Mouse (Mus musculus): ENCODE results near the gene Plin5. TPM values are rescaled to one million over a fixed set of nuclear protein-coding genes. Genes with fewer than 3 reads are reported as not detected.
A peak's percentile ranks its signal among the peaks of the same experiment; 100 is the strongest.
"Not testable (repeated sequence)": the region's sequence is repeated elsewhere in the genome, so short reads cannot be mapped to it uniquely, and the experiment has no call there.

The Plin5 gene
- polyA plus RNA-seq, 1 experiment from 2014 or later = 0.31 TPM

DNA sequence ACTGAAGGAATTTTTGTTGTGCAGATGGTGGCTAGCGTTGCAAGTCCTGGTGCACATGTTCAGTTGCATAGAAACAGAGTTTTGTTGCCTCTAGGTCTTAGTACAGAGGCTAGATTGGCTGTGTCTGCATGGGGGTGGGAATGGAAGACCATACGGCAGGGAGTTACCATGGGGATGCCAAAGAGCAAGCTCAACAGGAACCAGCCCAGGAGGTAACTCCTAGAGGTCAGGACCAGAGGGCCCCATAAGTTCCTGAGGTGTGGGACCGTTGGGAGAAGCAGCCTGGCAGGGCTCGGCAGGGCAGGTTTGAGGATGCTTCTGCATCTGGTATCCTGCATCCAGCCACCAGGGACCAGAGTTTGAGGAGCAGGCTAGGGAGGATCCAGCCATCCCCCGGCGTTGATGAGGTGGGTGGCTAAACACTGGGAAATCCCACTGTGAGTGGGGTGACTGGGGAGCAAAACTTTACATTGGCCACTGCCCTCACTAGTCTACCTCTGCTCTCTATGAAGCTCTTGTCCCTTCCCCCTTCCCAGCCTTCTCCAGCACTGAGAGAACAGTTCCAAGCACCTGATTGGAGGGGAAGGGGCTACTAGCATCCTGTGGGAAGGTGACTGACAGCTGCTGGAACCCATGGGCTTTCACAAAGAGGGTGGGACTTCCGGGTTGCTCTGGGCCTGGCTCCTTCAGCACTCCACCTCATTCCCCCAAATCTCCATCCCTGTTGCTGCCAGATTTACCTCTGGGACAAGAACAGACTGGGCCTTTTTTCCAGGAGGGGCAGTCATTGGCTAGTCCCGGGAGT is 36.4 kb downstream of the Plin5 start:
- peak overlapping the region; percentile 96 for H3K4me3 ChIP-seq (ENCODE audit: low read depth, low read length)
- peak overlapping the region; percentile 92 for H3K4me2 ChIP-seq (ENCODE audit: low read depth, low read length)
- ATAC-seq (replicated peaks; ENCODE audit: insufficient number of reproducible peaks, low FRiP score, low TSS enrichment, low read depth) (peak; percentile 50), DNase-seq (ENCODE audit: low spot score) (peak; percentile 93)
- H3K36me3 ChIP-seq (replicated peaks; ENCODE audit: control insufficient read depth, insufficient read depth, low read depth, low read length) = no peaks in the 10 kb centered on the region; the same call in 1 of the 2 replicates
- H3K27ac ChIP-seq (replicated peaks; ENCODE audit: low read depth, low read length) = no peak overlapping the region
- H3K4me1 ChIP-seq (ENCODE audit: control insufficient read depth, insufficient read depth, low read length) = peaks cover 4% of the 10 kb centered on the region; the same call in 1 of the 2 replicates
- 9% methylated on average over 8 of the region's 8 CpGs for WGBS
- peak overlapping the region; percentile 82 for H3K9ac ChIP-seq (replicated peaks; ENCODE audit: low read length)
- H3K9me3 ChIP-seq (replicated peaks; ENCODE audit: control insufficient read depth, low read length) = no peaks in the 10 kb centered on the region
- H3K27me3 ChIP-seq (ENCODE audit: control insufficient read depth, insufficient read depth, low read length) = no peaks in the 10 kb centered on the region

DNA sequence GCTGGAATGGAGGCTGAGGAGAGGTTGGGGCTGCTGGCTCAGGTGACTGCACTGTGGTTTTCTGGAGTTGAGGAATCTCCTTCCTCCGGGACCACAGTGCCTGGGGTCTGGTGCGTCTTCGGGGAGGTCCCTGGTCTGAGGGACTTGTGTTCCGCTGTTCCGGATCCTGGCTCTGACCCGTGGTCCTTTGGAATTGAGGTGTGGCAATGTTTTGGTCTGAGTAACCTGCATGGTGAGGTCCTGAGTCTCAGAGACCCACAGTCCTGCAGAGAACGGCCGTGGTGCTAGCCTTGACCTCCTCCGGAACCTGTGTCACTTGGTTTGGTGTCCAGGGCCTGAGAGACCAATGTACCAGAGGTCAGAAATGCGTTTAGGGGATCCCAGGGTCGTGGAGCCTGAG is 37.5 kb downstream of the Plin5 start:
- ATAC-seq (replicated peaks; ENCODE audit: insufficient number of reproducible peaks, low FRiP score, low TSS enrichment, low read depth) (peak; percentile 0; the same call in 1 of the 2 replicates), DNase-seq (ENCODE audit: low spot score) (no peak)
- Histone ChIP-seq H3K4me1 (ENCODE audit: control insufficient read depth, insufficient read depth, low read length) (peaks cover 4% of the 10 kb centered on the region; the same call in 1 of the 2 replicates), H3K27me3 (ENCODE audit: control insufficient read depth, insufficient read depth, low read length) (no peaks in the 10 kb centered on the region), H3K4me3 (ENCODE audit: low read depth, low read length) (peak overlapping the region; percentile 96), H3K9me3 (replicated peaks; ENCODE audit: control insufficient read depth, low read length) (no peaks in the 10 kb centered on the region), H3K36me3 (replicated peaks; ENCODE audit: control insufficient read depth, insufficient read depth, low read depth, low read length) (no peaks in the 10 kb centered on the region; the same call in 1 of the 2 replicates), H3K27ac (replicated peaks; ENCODE audit: low read depth, low read length) (no peak overlapping the region), H3K9ac (replicated peaks; ENCODE audit: low read length) (peak overlapping the region; percentile 82), H3K4me2 (ENCODE audit: low read depth, low read length) (peak overlapping the region; percentile 92)
- 1% methylated on average over 11 of the region's 11 CpGs for WGBS

DNA sequence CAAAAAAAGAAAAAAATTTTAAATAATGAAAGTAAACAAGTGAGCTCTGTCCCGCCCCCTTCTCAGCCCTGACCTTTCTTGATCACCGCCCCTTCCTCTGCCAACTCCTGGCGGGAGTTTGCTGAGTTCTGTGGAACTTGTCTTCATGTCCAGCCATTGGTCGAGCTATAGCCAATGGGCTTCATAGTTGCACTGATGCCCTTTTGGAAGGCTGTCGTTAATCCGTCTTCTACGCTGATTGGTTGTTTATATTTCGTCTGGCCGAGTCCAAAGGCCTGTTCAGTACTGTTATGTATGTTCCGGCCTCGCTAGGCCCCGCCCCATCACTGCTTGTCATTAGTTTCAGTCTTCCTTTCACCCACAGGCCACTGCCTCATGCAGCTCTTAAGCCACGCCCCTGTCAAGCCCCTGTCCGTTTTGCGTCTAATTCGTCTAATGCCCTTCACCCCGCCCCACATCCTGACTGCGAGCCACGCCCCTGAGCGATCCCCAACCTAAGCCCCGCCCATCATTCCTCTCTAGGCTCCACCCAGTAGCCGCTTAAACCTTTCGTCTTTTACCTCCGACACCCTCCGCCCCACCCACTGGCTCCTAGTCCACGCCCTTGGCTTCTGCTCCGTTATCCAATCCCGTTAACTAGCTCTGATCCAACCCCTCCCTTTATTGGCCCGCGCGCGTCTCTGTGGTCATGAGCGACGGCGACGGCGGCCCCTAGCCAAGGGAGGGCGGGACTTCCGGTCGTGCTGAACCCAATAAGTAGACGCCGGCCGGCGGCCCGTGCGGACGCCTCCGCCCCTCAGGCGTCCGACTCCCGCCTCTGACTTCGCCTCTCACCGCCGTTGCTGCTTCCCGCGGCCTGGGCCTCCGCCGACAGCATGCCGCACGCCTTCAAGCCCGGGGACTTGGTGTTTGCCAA is 38.3 kb downstream of the Plin5 start, which contains the start of gene Hdgfl2:
TSS of gene Hdgfl2 (plus strand) at position 755 of the 916 bp plus-strand sequence.
- Histone ChIP-seq H3K4me2 (ENCODE audit: low read depth, low read length) (peak within 1 kb of the TSS; percentile 92), H3K36me3 (replicated peaks; ENCODE audit: control insufficient read depth, insufficient read depth, low read depth, low read length) (no peaks in the 10 kb centered on the region; the same call in 1 of the 2 replicates), H3K9ac (replicated peaks; ENCODE audit: low read length) (peak within 1 kb of the TSS; percentile 82), H3K9me3 (replicated peaks; ENCODE audit: control insufficient read depth, low read length) (no peaks in the 10 kb centered on the region), H3K27ac (replicated peaks; ENCODE audit: low read depth, low read length) (no peak within 1 kb of the TSS), H3K27me3 (ENCODE audit: control insufficient read depth, insufficient read depth, low read length) (no peaks in the 10 kb centered on the region), H3K4me3 (ENCODE audit: low read depth, low read length) (peak within 1 kb of the TSS; percentile 96), H3K4me1 (ENCODE audit: control insufficient read depth, insufficient read depth, low read length) (peaks cover 4% of the 10 kb centered on the region; the same call in 1 of the 2 replicates)
- DNase-seq (ENCODE audit: low spot score) = peak; percentile 100
- ATAC-seq (replicated peaks; ENCODE audit: insufficient number of reproducible peaks, low FRiP score, low TSS enrichment, low read depth) = peak; percentile 90
- WGBS = under 1% methylated on average over 61 of the region's 61 CpGs

DNA sequence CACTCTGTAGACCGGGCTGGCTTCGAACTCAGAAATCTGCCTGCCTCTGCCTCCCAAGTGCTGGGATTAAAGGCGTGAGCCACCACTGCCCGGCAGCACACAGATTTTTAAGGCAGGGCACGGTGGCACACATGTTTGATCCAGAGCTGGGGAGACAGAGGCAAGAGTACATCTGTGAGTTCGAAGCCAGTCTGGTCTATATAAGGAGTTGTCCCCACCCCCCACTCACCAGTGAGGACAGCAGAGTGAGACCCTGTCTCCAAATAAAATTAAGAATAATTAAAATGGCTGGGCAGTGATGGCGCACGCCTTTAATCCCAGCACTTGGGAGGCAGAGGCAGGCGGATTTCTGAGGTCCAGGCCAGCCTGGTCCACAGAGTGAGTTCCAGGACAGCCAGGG is 39.0 kb downstream of the Plin5 start:
- not testable (repeated sequence) for H3K36me3 ChIP-seq (replicated peaks; ENCODE audit: control insufficient read depth, insufficient read depth, low read depth, low read length); H3K27ac ChIP-seq (replicated peaks; ENCODE audit: low read depth, low read length); H3K27me3 ChIP-seq (ENCODE audit: control insufficient read depth, insufficient read depth, low read length); H3K9ac ChIP-seq (replicated peaks; ENCODE audit: low read length); ATAC-seq (replicated peaks; ENCODE audit: insufficient number of reproducible peaks, low FRiP score, low TSS enrichment, low read depth); H3K4me3 ChIP-seq (ENCODE audit: low read depth, low read length); H3K4me2 ChIP-seq (ENCODE audit: low read depth, low read length); H3K9me3 ChIP-seq (replicated peaks; ENCODE audit: control insufficient read depth, low read length); DNase-seq (ENCODE audit: low spot score); H3K4me1 ChIP-seq (ENCODE audit: control insufficient read depth, insufficient read depth, low read length)
- WGBS = 63% methylated on average over 9 of the region's 9 CpGs

DNA sequence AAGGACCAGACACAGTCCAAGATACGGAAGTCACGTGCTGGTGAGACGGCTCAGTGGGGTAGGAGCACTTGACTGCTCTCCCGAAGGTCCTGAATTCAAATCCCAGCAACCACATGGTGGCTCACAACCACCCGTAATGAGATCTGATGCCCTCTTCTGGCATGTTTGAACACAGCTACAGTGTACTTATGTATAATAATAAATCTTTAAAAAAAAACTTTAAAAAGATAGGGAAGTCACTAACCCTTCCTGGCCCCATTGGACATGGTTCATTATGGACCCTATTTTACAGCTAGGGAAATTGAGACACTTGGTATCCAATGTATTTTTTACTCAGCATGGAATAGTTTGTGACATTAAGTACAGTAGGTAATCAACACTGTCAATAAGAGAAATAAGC is 39.9 kb downstream of the Plin5 start:
- WGBS = 90% methylated on average over 5 of the region's 5 CpGs
- H3K27me3 ChIP-seq (ENCODE audit: control insufficient read depth, insufficient read depth, low read length) = no peaks in the 10 kb centered on the region
- H3K27ac ChIP-seq (replicated peaks; ENCODE audit: low read depth, low read length) = no peak overlapping the region
- DNase-seq (ENCODE audit: low spot score) (no peak), ATAC-seq (replicated peaks; ENCODE audit: insufficient number of reproducible peaks, low FRiP score, low TSS enrichment, low read depth) (no peak)
- no peak overlapping the region for H3K4me3 ChIP-seq (ENCODE audit: low read depth, low read length)
- H3K4me2 ChIP-seq (ENCODE audit: low read depth, low read length) = no peak overlapping the region
- peaks cover 4% of the 10 kb centered on the region for H3K4me1 ChIP-seq (ENCODE audit: control insufficient read depth, insufficient read depth, low read length)
- no peaks in the 10 kb centered on the region; the same call in 1 of the 2 replicates for H3K36me3 ChIP-seq (replicated peaks; ENCODE audit: control insufficient read depth, insufficient read depth, low read depth, low read length)
- H3K9me3 ChIP-seq (replicated peaks; ENCODE audit: control insufficient read depth, low read length) = no peaks in the 10 kb centered on the region
- H3K9ac ChIP-seq (replicated peaks; ENCODE audit: low read length) = no peak overlapping the region

DNA sequence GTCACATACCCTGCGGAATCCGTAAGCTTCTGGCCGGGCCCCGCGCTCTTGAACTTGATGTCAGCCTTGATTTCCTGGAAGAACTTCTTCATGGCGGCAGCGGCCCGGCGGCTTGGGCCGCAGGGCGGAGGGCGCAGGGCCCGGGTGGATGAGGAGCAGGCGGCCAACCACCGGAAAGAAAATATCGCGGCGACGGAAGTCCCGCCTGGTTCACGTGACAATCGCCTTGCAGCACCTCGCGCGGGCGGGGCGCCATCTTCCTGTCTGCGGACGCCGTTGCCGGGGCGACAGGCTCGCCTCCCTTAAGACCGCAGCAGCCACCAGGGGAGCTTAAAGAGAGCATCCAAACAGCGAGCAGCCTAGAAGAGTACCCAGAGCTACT is 42.6 kb downstream of the Plin5 start, which contains the start of gene Ubxn6:
TSS of gene Ubxn6 (minus strand) at position 202 of the 382 bp plus-strand sequence.
- Histone ChIP-seq H3K9me3 (replicated peaks; ENCODE audit: control insufficient read depth, low read length) (no peaks in the 10 kb centered on the region), H3K4me2 (ENCODE audit: low read depth, low read length) (peak within 1 kb of the TSS; percentile 68), H3K36me3 (replicated peaks; ENCODE audit: control insufficient read depth, insufficient read depth, low read depth, low read length) (peaks cover 4% of the 10 kb centered on the region; the same call in 1 of the 2 replicates), H3K27me3 (ENCODE audit: control insufficient read depth, insufficient read depth, low read length) (no peaks in the 10 kb centered on the region), H3K9ac (replicated peaks; ENCODE audit: low read length) (peak within 1 kb of the TSS; percentile 73), H3K4me1 (ENCODE audit: control insufficient read depth, insufficient read depth, low read length) (no peaks in the 10 kb centered on the region; the same call in 1 of the 2 replicates), H3K4me3 (ENCODE audit: low read depth, low read length) (peak within 1 kb of the TSS; percentile 58), H3K27ac (replicated peaks; ENCODE audit: low read depth, low read length) (peak within 1 kb of the TSS; percentile 77)
- DNase-seq (ENCODE audit: low spot score) (peak; percentile 98), ATAC-seq (replicated peaks; ENCODE audit: insufficient number of reproducible peaks, low FRiP score, low TSS enrichment, low read depth) (peak; percentile 55)
- WGBS = under 1% methylated on average over 35 of the region's 35 CpGs

DNA sequence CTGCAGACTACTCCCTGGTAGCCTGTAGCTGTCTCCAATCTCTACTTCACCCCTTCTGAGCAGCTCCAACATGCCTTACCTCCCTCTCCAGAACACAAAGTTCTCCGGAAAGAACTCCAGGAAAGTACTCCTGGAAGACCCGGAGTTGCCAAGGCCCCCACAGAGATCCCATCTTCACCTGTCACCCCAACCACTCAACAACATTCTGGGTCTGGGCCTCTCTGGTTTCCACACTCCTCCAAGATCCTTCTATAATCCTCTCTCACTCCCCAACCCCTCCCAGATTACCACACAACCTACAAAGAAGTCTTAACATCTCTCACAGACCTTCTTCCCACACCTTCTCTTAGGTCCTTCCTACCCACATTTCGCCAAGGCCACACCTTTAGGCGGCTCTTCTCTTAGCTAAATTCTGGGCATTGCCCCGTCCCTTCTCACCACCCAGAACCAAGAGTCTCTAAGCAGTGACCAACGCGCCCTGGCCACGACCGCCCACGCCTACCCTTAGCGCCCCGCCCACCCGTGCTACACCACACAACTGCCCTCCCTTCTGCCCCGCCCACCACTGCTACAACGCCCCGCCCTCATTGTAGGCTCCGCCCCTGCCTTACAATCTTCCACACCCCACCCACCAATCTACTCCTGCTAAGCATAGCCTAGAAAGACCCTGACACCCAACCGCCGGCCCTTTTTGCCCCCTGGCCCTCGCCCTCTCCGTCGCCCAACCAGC is 43.1 kb downstream of the Plin5 start:
- ATAC-seq (replicated peaks; ENCODE audit: insufficient number of reproducible peaks, low FRiP score, low TSS enrichment, low read depth) (0 out of 2 replicates have a peak, but pooled peaks have one; percentile 0), DNase-seq (ENCODE audit: low spot score) (peak; percentile 86)
- peaks cover 8% of the 10 kb centered on the region; the same call in 1 of the 2 replicates for H3K36me3 ChIP-seq (replicated peaks; ENCODE audit: control insufficient read depth, insufficient read depth, low read depth, low read length)
- H3K9me3 ChIP-seq (replicated peaks; ENCODE audit: control insufficient read depth, low read length) = no peaks in the 10 kb centered on the region
- H3K4me1 ChIP-seq (ENCODE audit: control insufficient read depth, insufficient read depth, low read length) = no peaks in the 10 kb centered on the region; the same call in 1 of the 2 replicates
- 9% methylated on average over 22 of the region's 22 CpGs for WGBS
- H3K4me3 ChIP-seq (ENCODE audit: low read depth, low read length) = peak overlapping the region; percentile 58
- peak overlapping the region; percentile 68 for H3K4me2 ChIP-seq (ENCODE audit: low read depth, low read length)
- no peaks in the 10 kb centered on the region for H3K27me3 ChIP-seq (ENCODE audit: control insufficient read depth, insufficient read depth, low read length)
- peak overlapping the region; percentile 73 for H3K9ac ChIP-seq (replicated peaks; ENCODE audit: low read length)
- peak overlapping the region; percentile 77 for H3K27ac ChIP-seq (replicated peaks; ENCODE audit: low read depth, low read length)
